Mouse (Mus musculus): ENCODE data around the gene Gm5926. TPM values are rescaled to one million over a fixed set of nuclear protein-coding genes. Genes with fewer than 3 reads are reported as not detected.
"Not testable (repeated sequence)": the region's sequence is repeated elsewhere in the genome, so short reads cannot be mapped to it uniquely, and the experiment has no call there.

The Gm5926 gene
- polyA plus RNA-seq (2015; fragmentation: Nextera tagmentation; extraction: Ambion mirVana), result not detected in 2 replicates

- H3K4me2 ChIP-seq (ENCODE audit: low read length); H3K27me3 ChIP-seq (ENCODE audit: insufficient read depth, low read length); DNase-seq (ENCODE audit: low spot score); H3K36me3 ChIP-seq (ENCODE audit: insufficient read depth, low read length); H3K27ac ChIP-seq; H3K9ac ChIP-seq (ENCODE audit: low read depth, low read length); H3K9me3 ChIP-seq (replicated peaks; ENCODE audit: low read length); ATAC-seq (replicated peaks; ENCODE audit: low FRiP score, low read depth); H3K4me1 ChIP-seq (replicated peaks; ENCODE audit: insufficient read depth, low read length); H3K4me3 ChIP-seq (replicated peaks; ENCODE audit: low read depth, low read length): not testable (repeated sequence)
- WGBS, result no CpG with 5 or more reads among the region's 1 CpGs
Measured at GRCm38 (mm10) chrX:32650416-32650815, at the start of gene Gm5926. TSS of gene Gm5926 (plus strand) at chrX:32650716.

GRCm38 (mm10) chrX:32601008-32601407 is 49.5 kb upstream of the Gm5926 start:
- not testable (repeated sequence) for H3K36me3 ChIP-seq (ENCODE audit: insufficient read depth, low read length); H3K4me1 ChIP-seq (replicated peaks; ENCODE audit: insufficient read depth, low read length); H3K27ac ChIP-seq; H3K9me3 ChIP-seq (replicated peaks; ENCODE audit: low read length); H3K9ac ChIP-seq (ENCODE audit: low read depth, low read length); H3K4me2 ChIP-seq (ENCODE audit: low read length); ATAC-seq (replicated peaks; ENCODE audit: low FRiP score, low read depth); H3K4me3 ChIP-seq (replicated peaks; ENCODE audit: low read depth, low read length); H3K27me3 ChIP-seq (ENCODE audit: insufficient read depth, low read length); DNase-seq (ENCODE audit: low spot score)
- WGBS, result 91% methylated on average over 1 of the region's 2 CpGs

GRCm38 (mm10) chrX:32601425-32601824 is 49.1 kb upstream of the Gm5926 start:
- not testable (repeated sequence) for DNase-seq (ENCODE audit: low spot score); ATAC-seq (replicated peaks; ENCODE audit: low FRiP score, low read depth)
- 81% methylated on average over 3 of the region's 3 CpGs for WGBS

More at GRCm38 (mm10) chrX:32601425-32601824, 49.1 kb upstream of the Gm5926 start:
- not testable (repeated sequence) for H3K9ac ChIP-seq (ENCODE audit: low read depth, low read length); H3K4me1 ChIP-seq (replicated peaks; ENCODE audit: insufficient read depth, low read length); H3K9me3 ChIP-seq (replicated peaks; ENCODE audit: low read length); H3K27me3 ChIP-seq (ENCODE audit: insufficient read depth, low read length); H3K4me3 ChIP-seq (replicated peaks; ENCODE audit: low read depth, low read length); H3K27ac ChIP-seq; H3K4me2 ChIP-seq (ENCODE audit: low read length); H3K36me3 ChIP-seq (ENCODE audit: insufficient read depth, low read length)

Other genes starting within 250 kb of the Gm5926 start
- not detected in 2 replicates for gene Btbd35f1, start 90.7 kb upstream of the Gm5926 start, polyA plus RNA-seq (2015; fragmentation: Nextera tagmentation; extraction: Ambion mirVana)
- not detected in 2 replicates for gene Btbd35f21, start 75.4 kb downstream of the Gm5926 start, polyA plus RNA-seq (2015; fragmentation: Nextera tagmentation; extraction: Ambion mirVana)
- not detected in 2 replicates for gene Btbd35f30, start 243.9 kb downstream of the Gm5926 start, polyA plus RNA-seq (2015; fragmentation: Nextera tagmentation; extraction: Ambion mirVana)

Measured in kidney, postnatal 0 days (tissue).